Mouse (Mus musculus) effector memory CD4-positive, alpha-beta T cell, adult 7 months (primary cell): ENCODE data around the gene Parp14. TPM values are rescaled to one million over a fixed set of nuclear protein-coding genes. Genes with fewer than 3 reads are reported as not detected.

Source experiments
- polyA plus RNA-seq: library from polyadenylated mRNA; unstranded; fragments of 100-300 nt; shearing (Covaris generic); gene quantifications from one replicate; pipeline ENCODE4 v1.2.1, GENCODE M21; 2017

Parp14 gene
- polyA plus RNA-seq: 49.3 TPM

DNA sequence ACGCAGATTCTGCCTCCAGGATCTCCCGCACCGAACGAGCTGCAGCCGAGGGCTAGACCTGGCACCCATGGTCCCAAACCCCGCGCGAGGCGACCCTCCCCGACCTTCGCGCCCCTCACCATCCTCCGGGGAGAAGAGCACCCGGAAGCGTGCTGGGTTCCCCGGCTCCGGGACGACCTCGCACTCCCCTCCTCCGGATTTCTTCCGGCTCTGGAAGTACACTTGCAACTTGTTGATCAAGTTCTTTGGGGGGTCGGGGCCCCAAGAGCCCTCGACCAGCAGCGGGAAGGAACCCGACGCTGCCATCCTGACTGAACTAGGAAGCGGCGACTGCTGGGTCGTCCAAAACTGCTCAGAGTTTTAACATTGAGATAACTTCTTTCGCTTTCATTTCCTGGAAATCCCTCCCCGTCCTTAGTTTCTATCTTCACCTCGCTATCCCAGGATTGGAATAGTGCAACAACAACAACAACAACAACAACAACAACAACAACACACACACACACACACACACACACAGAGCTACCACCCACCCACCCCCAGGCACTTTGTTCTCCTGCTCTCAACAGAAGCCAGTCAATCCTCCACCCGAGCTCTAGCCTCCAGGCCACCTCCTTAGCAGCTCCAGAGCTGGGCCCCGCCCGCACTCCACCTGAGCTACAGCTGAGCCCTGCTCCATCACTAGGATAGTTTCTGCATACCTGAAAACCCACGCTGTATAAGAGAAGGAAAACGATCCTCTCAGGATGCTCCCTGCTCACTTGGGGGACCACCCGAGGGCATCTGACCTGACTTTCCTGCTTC lies at the start of gene Parp14:
Gene Parp14, minus strand, starts transcription at position 497 of the 804 bp plus-strand sequence.

Other genes with a start within 250 kb of the Parp14 start
- gene Dirc2, start 102.2 kb downstream of the Parp14 start, polyA plus RNA-seq: 29.7 TPM
- 7.5 TPM for gene Hspbap1, start 101.2 kb downstream of the Parp14 start, polyA plus RNA-seq
- 36.1 TPM for gene Parp9, start 66.9 kb upstream of the Parp14 start, polyA plus RNA-seq
- gene Dtx3l, start 67.6 kb upstream of the Parp14 start, polyA plus RNA-seq: 21.9 TPM
- 194 TPM for gene Kpna1, start 107.2 kb upstream of the Parp14 start, polyA plus RNA-seq
- 2.9 TPM for gene Wdr5b, start 169.6 kb upstream of the Parp14 start, polyA plus RNA-seq
- 63.6 TPM for gene Fam162a, start 200.1 kb upstream of the Parp14 start, polyA plus RNA-seq
- 29.6 TPM for gene Ccdc58, start 200.1 kb upstream of the Parp14 start, polyA plus RNA-seq